Mouse (Mus musculus) liver, postnatal 0 days (tissue): ENCODE results near the gene Hmgxb4.

Experiments
- CTCF ChIP-seq: sonication (generic); IDR thresholded peaks from 2 replicates; pipeline ENCODE4 v1.5.1; 2016; ENCODE audit warnings: antibody characterized with exemption, low read depth
- EP300 ChIP-seq: IDR thresholded peaks from 2 replicates; pipeline ENCODE4 v1.6.1; 2016; ENCODE audit warnings: antibody characterized with exemption, low read depth, mild to moderate bottlenecking

DNA sequence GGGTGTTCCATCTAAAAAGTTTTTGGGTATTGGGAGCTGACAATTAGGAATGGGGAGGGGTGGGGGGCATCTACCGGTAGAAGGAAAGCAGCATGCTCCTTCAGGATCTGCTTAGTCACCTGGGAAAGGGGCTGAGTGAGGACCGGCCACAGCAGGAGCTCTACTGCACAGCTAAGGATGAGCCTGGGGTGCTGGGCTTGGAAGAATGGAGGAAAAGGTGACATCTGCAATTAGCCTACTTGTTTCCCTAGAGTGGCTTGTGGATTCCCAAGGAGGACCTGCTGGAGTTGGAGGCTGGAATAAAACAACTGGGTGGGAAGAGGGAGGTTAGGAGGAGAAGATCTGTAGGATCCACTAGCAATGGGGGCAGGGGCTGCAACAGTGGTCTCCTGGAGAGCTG lies 20.4 kb downstream of the Hmgxb4 start:
- no peak for TF ChIP-seq CTCF
- TF ChIP-seq EP300 = no peak
